Mouse (Mus musculus) cerebellum, adult 8-10 months (tissue): Measurements from ENCODE around the gene Ptgs1.
A peak's percentile ranks its signal among the peaks of the same experiment; 100 is the strongest.

ENCODE experiments used
- DNase-seq: peaks from one replicate; pipeline ENCODE4 v3.0.0; 2022

Ptgs1 gene

GRCm38 (mm10) chr2:36252505-36252904 is 22.3 kb downstream of the Ptgs1 start:
- no peak for DNase-seq

- DNase-seq: no peak
Observed at GRCm38 (mm10) chr2:36254445-36254844, 24.2 kb downstream of the Ptgs1 start.

GRCm38 (mm10) chr2:36256931-36257330 is 26.7 kb downstream of the Ptgs1 start:
- DNase-seq: no peak

- DNase-seq: no peak
Observed at GRCm38 (mm10) chr2:36259382-36259781, 29.2 kb downstream of the Ptgs1 start.

GRCm38 (mm10) chr2:36259798-36260540 is 29.7 kb downstream of the Ptgs1 start:
- no peak for DNase-seq

- no peak for DNase-seq
Observed at GRCm38 (mm10) chr2:36262025-36262424, 31.8 kb downstream of the Ptgs1 start.

GRCm38 (mm10) chr2:36269458-36269857 is 39.2 kb downstream of the Ptgs1 start:
- no peak for DNase-seq

- DNase-seq: no peak
Observed at GRCm38 (mm10) chr2:36270186-36270585, 40.0 kb downstream of the Ptgs1 start.

GRCm38 (mm10) chr2:36271085-36271484 is 40.9 kb downstream of the Ptgs1 start:
- no peak for DNase-seq

GRCm38 (mm10) chr2:36272288-36272950 is 42.2 kb downstream of the Ptgs1 start:
- DNase-seq: no peak

GRCm38 (mm10) chr2:36276454-36276853 is 46.2 kb downstream of the Ptgs1 start:
- DNase-seq: peak; percentile 57

- no peak for DNase-seq
Observed at GRCm38 (mm10) chr2:36278760-36279159, 48.5 kb downstream of the Ptgs1 start.

- DNase-seq: no peak
Observed at GRCm38 (mm10) chr2:36281138-36281537, 50.9 kb downstream of the Ptgs1 start.

GRCm38 (mm10) chr2:36282301-36282700 is 52.1 kb downstream of the Ptgs1 start:
- no peak for DNase-seq
